15 mouse cellular contexts compared by ENCODE assay signal in genomic region chr3:92485863-92486262, GRCm38 (mm10). TPM values are rescaled to one million over a fixed set of nuclear protein-coding genes. Genes with fewer than 3 reads are reported as not detected.
DNase-seq lines count a peak whose midpoint lies in the region; ATAC-seq and TF ChIP-seq lines count a peak whose summit lies in the region.
"Had no signal": no experiment of that assay in that cellular context is flagged by ENCODE, and none has a peak within 500 bp of the region (broad histone marks: within the 10 kb centered on the region; RNA-seq: fewer than 3 reads in every experiment).

Gene Sprr1a, minus strand, starts transcription at chr3:92485895.

- no peaks in the 10 kb centered on the region for H3K79me2 ChIP-seq in C2C12 (ENCODE audit: control insufficient read depth, insufficient read depth)

- H3K36me3 ChIP-seq in C2C12 (ENCODE audit: control insufficient read depth, insufficient read depth) = no peaks in the 10 kb centered on the region
- H3K36me3 ChIP-seq in small intestine, adult 2 months (ENCODE audit: control insufficient read depth, insufficient read depth, low read length) = no peaks in the 10 kb centered on the region
- H3K36me3 ChIP-seq: forebrain, embryonic 10.5 days; hindbrain, embryonic 10.5 days had no signal

- ATAC-seq in granulocyte monocyte progenitor cell, adult 5-6 weeks (replicated peaks; ENCODE audit: poor library complexity, severe bottlenecking) = no peak
- ATAC-seq: midbrain, embryonic 16.5 days had no signal

- no peak within 1 kb of the TSS for H3K4me3 ChIP-seq in lung, adult 2 months (replicated peaks; ENCODE audit: extremely low read depth, low read depth, low read length)
- H3K4me3 ChIP-seq in C2C12 (ENCODE audit: insufficient read depth, poor library complexity, severe bottlenecking) = no peak within 1 kb of the TSS
- no peak within 1 kb of the TSS for H3K4me3 ChIP-seq in small intestine, adult 2 months (ENCODE audit: low read depth, low read length)
- H3K4me3 ChIP-seq: forebrain, embryonic 10.5 days; hindbrain, embryonic 10.5 days had no signal

- no peak within 1 kb of the TSS for H3ac ChIP-seq in C2C12 (ENCODE audit: control insufficient read depth, insufficient read length, low read depth)

- H3K27ac ChIP-seq in small intestine, adult 2 months (ENCODE audit: insufficient read depth, low read depth, low read length) = no peak within 1 kb of the TSS
- H3K27ac ChIP-seq: forebrain, embryonic 10.5 days; hindbrain, embryonic 10.5 days had no signal

- TF ChIP-seq POLR2A in lung, adult 2 months (IDR thresholded peaks at IDR 0.05; ENCODE audit: borderline replicate concordance, extremely low read depth, low read depth, low read length) = no peak
- no peak for TF ChIP-seq POLR2A in small intestine, adult 2 months (IDR thresholded peaks at IDR 0.05; ENCODE audit: low read depth, low read length)

- H3K27me3 ChIP-seq in C2C12 (ENCODE audit: control insufficient read depth, insufficient read depth, insufficient read length) = no peaks in the 10 kb centered on the region
- H3K27me3 ChIP-seq in small intestine, adult 2 months (ENCODE audit: control insufficient read depth, insufficient read depth, low read length) = no peaks in the 10 kb centered on the region

- no peak for TF ChIP-seq CTCF in lung, adult 2 months (IDR thresholded peaks at IDR 0.05; ENCODE audit: insufficient read depth, low read length)
- no peak for TF ChIP-seq CTCF in C2C12 (IDR thresholded peaks at IDR 0.05; ENCODE audit: control insufficient read depth, insufficient read depth, insufficient read length)
- no peak for TF ChIP-seq CTCF in small intestine, adult 2 months (IDR thresholded peaks at IDR 0.05; ENCODE audit: extremely low read depth, insufficient read length, insufficient replicate concordance, low read depth, low read length)

- DNase-seq in lung, adult 2 months = no peak
- DNase-seq in lung, postnatal 10 days = no peak
- DNase-seq in adrenal gland, postnatal 14 days = peak; percentile 22
- no peak for DNase-seq in heart, adult 9 months (ENCODE audit: low spot score in 2 of 2)
- DNase-seq: kidney, adult 8-10 months; lung, postnatal 14 days; right cerebral cortex, postnatal 25 days had no signal

- H3K79me3 ChIP-seq in C2C12 (ENCODE audit: low read depth) = no peaks in the 10 kb centered on the region

- no peaks in the 10 kb centered on the region for H3K4me1 ChIP-seq in lung, adult 2 months (ENCODE audit: control insufficient read depth, insufficient read depth, low read length)
- no peaks in the 10 kb centered on the region; the same call in 1 of the 2 replicates for H3K4me1 ChIP-seq in small intestine, adult 2 months (ENCODE audit: control insufficient read depth, insufficient read depth, insufficient read length, low read length)
- H3K4me1 ChIP-seq: forebrain, embryonic 10.5 days; hindbrain, embryonic 10.5 days had no signal

TF ChIP-seq in C2C12, 6 proteins besides CTCF, POLR2A, EP300 and RAD21:
- TF ChIP-seq MYOD1 (IDR thresholded peaks at IDR 0.05; ENCODE audit: control insufficient read depth, insufficient read length, low read depth) (peak; percentile 58), FOSL1 (IDR thresholded peaks at IDR 0.05; ENCODE audit: insufficient read depth, low read length, poor library complexity, severe bottlenecking) (peak; percentile 95), USF1 (IDR thresholded peaks at IDR 0.05; ENCODE audit: low read depth) (no peak), MAX (IDR thresholded peaks at IDR 0.05) (no peak), CEBPB (IDR thresholded peaks at IDR 0.05; ENCODE audit: low read depth) (no peak), MYOG (IDR thresholded peaks at IDR 0.05; ENCODE audit: control insufficient read depth, extremely low read depth, insufficient read length) (no peak)

RNA-seq across cellular contexts. Expression of gene Sprr1a, which starts in this region (rescaled TPM):
- 5.1 and 220 TPM in 2 replicates for polyA plus RNA-seq in lung, adult 2 months (2012; rRNA removed)
- polyA plus RNA-seq in C2C12 (2012; fragmentation: generic; extraction: Trizol) = 23.8 TPM
- total RNA-seq in adrenal gland, postnatal 14 days (2021) = not detected in 2 replicates
- 43.3 and 86.0 TPM in 2 replicates for polyA plus RNA-seq in small intestine, adult 2 months (2012; rRNA removed)
- not detected in 2 replicates for total RNA-seq in granulocyte monocyte progenitor cell, adult 5-6 weeks (2014; fragmentation: Nextera tagmentation)
- total RNA-seq in granulocyte monocyte progenitor cell, adult 5-6 weeks (2017) = not detected in 2 replicates
- total RNA-seq: left cerebral cortex, adult 18-20 months; neutrophil, adult 5-6 weeks had no signal
- polyA plus RNA-seq: forebrain, embryonic 10.5 days; hindbrain, embryonic 10.5 days had no signal

Comparison
In these comparisons a context has a peak if more than half of its experiments do, and no peak if none do; other contexts are left out.
1. Peak in DNase-seq in adrenal gland, postnatal 14 days; RNA of the gene not detected or under 1 TPM.